Mouse (Mus musculus) embryonic facial prominence, embryonic 14.5 days (tissue): ENCODE data around the gene Rnf182. TPM values are rescaled to one million over a fixed set of nuclear protein-coding genes. Genes with fewer than 3 reads are reported as not detected.

ENCODE experiments used
- ATAC-seq: fragments of 200-750 bp; cut with Nextera tagmentation; 2 replicates; pipeline ENCODE4 v1.8.0; 2017; ENCODE audit warnings: low read depth, moderate number of reproducible peaks, moderate TSS enrichment
- DNase-seq: peaks from one replicate; pipeline ENCODE4 v3.0.0-alpha.2; 2015; ENCODE audit warnings: low spot score
- H3K27ac ChIP-seq: fragments of 300-500 bp; sonication (generic); replicated peaks from 2 replicates; pipeline ENCODE4 v1.5.1; 2014; ENCODE audit warnings: low read depth, mild to moderate bottlenecking, low read length, moderate library complexity
- H3K27me3 ChIP-seq: fragments of 300-500 bp; sonication (generic); replicated peaks from 2 replicates; pipeline ENCODE4 v1.6.1; 2014; ENCODE audit warnings: low read length; ENCODE audit not compliant: control insufficient read depth, insufficient read depth
- H3K36me3 ChIP-seq: fragments of 300-500 bp; sonication (generic); 2 replicates; pipeline ENCODE4 v1.6.1; 2014; ENCODE audit warnings: low read length, mixed read lengths; ENCODE audit not compliant: control insufficient read depth, insufficient read depth
- H3K4me1 ChIP-seq: fragments of 300-500 bp; sonication (generic); 2 replicates; pipeline ENCODE4 v1.6.1; 2014; ENCODE audit warnings: antibody characterized with exemption, low read length; ENCODE audit not compliant: control insufficient read depth, insufficient read depth
- H3K4me2 ChIP-seq: fragments of 300-500 bp; sonication (generic); 2 replicates; pipeline ENCODE4 v1.6.1; 2014; ENCODE audit warnings: low read depth, mild to moderate bottlenecking, low read length, moderate library complexity, mixed read lengths
- H3K4me3 ChIP-seq: fragments of 300-500 bp; sonication (generic); 2 replicates; pipeline ENCODE4 v1.5.1; 2014; ENCODE audit warnings: low read depth, mild to moderate bottlenecking, low read length
- H3K9ac ChIP-seq: fragments of 300-500 bp; sonication (generic); 2 replicates; pipeline ENCODE4 v1.6.1; 2014; ENCODE audit warnings: low read depth, mild to moderate bottlenecking, low read length, moderate library complexity, mixed read lengths
- H3K9me3 ChIP-seq: fragments of 300-500 bp; sonication (generic); 2 replicates; pipeline ENCODE4 v1.6.1; 2016; ENCODE audit warnings: low read length; ENCODE audit not compliant: control insufficient read depth
- WGBS: fragments of 180-500 bp; shearing (Covaris S2); extraction: QIAGEN DNeasy Blood & Tissue Kit; methylation state at CpG from one replicate; pipeline ENCODE4 v1.1.7; 2014; 5-methylcytosine and 5-hydroxymethylcytosine counted together
- polyA plus RNA-seq: library from polyadenylated mRNA; unstranded; fragments of >200 nt; fragmentation: Nextera tagmentation; extraction: Ambion mirVana; gene quantifications from 2 replicates; pipeline ENCODE4 v1.2.1, GENCODE M21; 2014

Rnf182 gene
- polyA plus RNA-seq, 1 experiment from 2014 or later = 7.8 TPM

DNA sequence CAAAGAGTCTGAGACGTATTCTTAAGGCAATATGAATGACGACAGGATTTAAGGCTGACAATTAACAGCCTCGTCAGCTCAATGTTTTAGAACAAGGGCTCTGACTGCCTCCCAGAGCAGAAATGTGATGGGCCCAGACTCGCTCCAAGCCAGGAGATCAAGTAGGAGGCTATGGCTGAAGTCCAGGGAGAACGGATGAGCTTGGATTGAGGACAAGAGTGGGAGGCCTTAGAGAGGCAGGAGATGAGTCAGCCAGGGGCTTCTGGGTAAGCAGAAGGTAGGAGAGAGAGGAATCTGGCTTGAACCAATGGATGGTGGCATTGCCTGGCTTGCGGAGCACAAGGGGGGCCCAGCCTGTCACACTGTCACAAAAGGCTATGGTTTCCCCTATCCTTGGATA lies 99.2 kb downstream of the Rnf182 start:
- no peak for DNase-seq
- no peaks in the 10 kb centered on the region for H3K9me3 ChIP-seq
- no peak overlapping the region for H3K27ac ChIP-seq
- no peak overlapping the region for H3K4me3 ChIP-seq
- no peaks in the 10 kb centered on the region; the same call in 1 of the 2 replicates for H3K4me1 ChIP-seq
- H3K4me2 ChIP-seq = no peak overlapping the region
- no peaks in the 10 kb centered on the region for H3K36me3 ChIP-seq
- H3K9ac ChIP-seq = no peak overlapping the region
- no peak for ATAC-seq
- H3K27me3 ChIP-seq = no peaks in the 10 kb centered on the region
- 84% methylated on average over 6 of the region's 6 CpGs for WGBS

GRCm38 (mm10) chr13:43715466-43715865 lies 100.0 kb downstream of the Rnf182 start:
- H3K9me3 ChIP-seq = no peaks in the 10 kb centered on the region
- H3K27me3 ChIP-seq = no peaks in the 10 kb centered on the region
- no peak overlapping the region for H3K27ac ChIP-seq
- DNase-seq (peak; percentile 13), ATAC-seq (no peak)
- H3K36me3 ChIP-seq = no peaks in the 10 kb centered on the region
- 84% methylated on average over 5 of the region's 5 CpGs for WGBS
- no peak overlapping the region for H3K4me2 ChIP-seq
- H3K4me1 ChIP-seq = no peaks in the 10 kb centered on the region; the same call in 1 of the 2 replicates
- H3K9ac ChIP-seq = no peak overlapping the region
- H3K4me3 ChIP-seq = no peak overlapping the region

DNA sequence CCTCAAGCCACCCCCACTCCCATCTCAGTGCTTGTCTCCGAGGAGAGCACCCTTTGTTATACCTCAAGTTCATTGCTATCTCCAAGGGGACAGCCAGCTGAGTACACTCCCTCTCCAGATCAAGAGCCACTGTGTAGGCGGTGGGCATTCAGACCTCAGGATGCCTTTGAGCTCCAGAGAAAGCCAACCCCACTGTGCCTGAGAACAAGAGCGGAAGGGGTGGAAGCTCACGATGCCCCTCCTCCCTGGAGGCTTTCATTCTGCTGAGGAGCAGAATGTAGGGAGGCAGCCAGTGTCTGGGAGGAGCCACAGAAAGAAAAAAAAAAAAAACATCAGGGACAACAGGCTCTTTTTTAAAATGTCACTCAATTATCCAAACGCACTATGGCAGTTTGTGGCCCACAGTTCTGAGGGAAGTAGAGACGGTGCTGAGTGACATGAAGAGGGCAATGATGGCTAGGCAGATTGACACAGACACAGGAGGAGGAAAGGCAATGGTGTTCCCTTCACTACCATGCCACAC lies 101.1 kb downstream of the Rnf182 start:
- 63% methylated on average over 6 of the region's 6 CpGs for WGBS
- ATAC-seq = no peak
- no peaks in the 10 kb centered on the region for H3K27me3 ChIP-seq
- no peak overlapping the region for H3K4me2 ChIP-seq
- H3K4me3 ChIP-seq = no peak overlapping the region
- no peaks in the 10 kb centered on the region; the same call in 1 of the 2 replicates for H3K4me1 ChIP-seq
- H3K9me3 ChIP-seq = no peaks in the 10 kb centered on the region
- H3K9ac ChIP-seq = no peak overlapping the region
- DNase-seq = no peak
- H3K27ac ChIP-seq = no peak overlapping the region
- H3K36me3 ChIP-seq = no peaks in the 10 kb centered on the region

DNA sequence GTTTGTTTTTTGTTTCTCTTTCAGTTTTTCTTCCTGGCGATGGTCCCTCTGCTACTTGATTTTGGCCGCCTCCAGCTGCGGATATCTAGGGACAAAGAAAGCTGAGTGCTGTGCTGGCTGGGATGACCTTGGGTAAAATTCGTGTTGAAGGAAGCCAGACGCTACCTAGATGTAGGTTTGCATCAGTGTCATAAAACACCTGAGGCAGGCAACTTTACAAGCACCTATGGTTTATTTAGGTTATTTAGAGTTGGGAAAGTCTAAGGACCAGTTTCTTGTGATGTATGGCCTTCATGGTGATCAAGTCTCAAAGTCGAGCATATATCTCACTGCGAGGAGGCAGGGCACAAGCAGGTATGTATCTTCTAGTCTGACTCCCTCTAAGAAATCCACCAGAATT lies 102.7 kb downstream of the Rnf182 start:
- no peaks in the 10 kb centered on the region for H3K4me1 ChIP-seq
- H3K9ac ChIP-seq = no peak overlapping the region
- no peak for DNase-seq
- H3K4me2 ChIP-seq = no peak overlapping the region
- H3K9me3 ChIP-seq = no peaks in the 10 kb centered on the region
- ATAC-seq = no peak
- H3K4me3 ChIP-seq = no peak overlapping the region
- no peaks in the 10 kb centered on the region for H3K27me3 ChIP-seq
- WGBS = 96% methylated on average over 7 of the region's 7 CpGs
- no peaks in the 10 kb centered on the region for H3K36me3 ChIP-seq
- no peak overlapping the region for H3K27ac ChIP-seq

DNA sequence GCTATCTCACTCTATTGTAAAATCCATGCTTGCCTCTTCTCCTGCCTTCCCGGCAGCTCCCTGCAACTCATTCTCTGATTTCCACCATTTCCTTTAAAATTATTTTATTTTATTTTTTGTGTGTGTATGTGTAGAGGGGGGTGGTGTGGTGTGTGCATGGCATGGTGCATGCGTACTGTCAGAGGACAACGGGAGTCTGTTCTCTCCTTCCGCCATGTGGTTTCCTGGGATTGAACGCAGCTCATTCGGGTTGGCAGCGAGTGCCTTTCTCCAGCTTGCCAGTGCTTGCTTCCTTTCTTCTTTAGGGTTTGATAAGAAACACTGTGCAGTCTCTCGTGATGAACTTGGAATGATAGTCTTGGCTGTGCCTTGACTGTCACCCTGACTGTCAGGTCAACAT lies 105.0 kb downstream of the Rnf182 start:
- Histone ChIP-seq H3K4me3 (no peak overlapping the region), H3K27me3 (no peaks in the 10 kb centered on the region), H3K27ac (no peak overlapping the region), H3K36me3 (no peaks in the 10 kb centered on the region), H3K9ac (no peak overlapping the region), H3K4me1 (no peaks in the 10 kb centered on the region), H3K9me3 (no peaks in the 10 kb centered on the region), H3K4me2 (no peak overlapping the region)
- DNase-seq = no peak
- ATAC-seq = no peak
- WGBS = 61% methylated on average over 8 of the region's 8 CpGs

Other genes starting within 250 kb of the Rnf182 start
- 137 and 145 TPM in 2 replicates for gene Nol7, start 217.3 kb upstream of the Rnf182 start, polyA plus RNA-seq
- 11.2 and 13.6 TPM in 2 replicates for gene Ranbp9, start 134.4 kb upstream of the Rnf182 start, polyA plus RNA-seq
- 14.5 and 15.5 TPM in 2 replicates for gene Mcur1, start 55.5 kb upstream of the Rnf182 start, polyA plus RNA-seq
- 8.8 and 10.9 TPM in 2 replicates for gene Cd83, start 169.1 kb downstream of the Rnf182 start, polyA plus RNA-seq